Mouse (Mus musculus) urinary bladder, postnatal 25 days (tissue): Measurements from ENCODE around the gene Prr14.
"Not testable (repeated sequence)": the region's sequence is repeated elsewhere in the genome, so short reads cannot be mapped to it uniquely, and the experiment has no call there.

Experiments
- DNase-seq: peaks from one replicate; pipeline ENCODE4 v3.0.0; 2022; ENCODE audit warnings: low spot score

The Prr14 gene

DNA sequence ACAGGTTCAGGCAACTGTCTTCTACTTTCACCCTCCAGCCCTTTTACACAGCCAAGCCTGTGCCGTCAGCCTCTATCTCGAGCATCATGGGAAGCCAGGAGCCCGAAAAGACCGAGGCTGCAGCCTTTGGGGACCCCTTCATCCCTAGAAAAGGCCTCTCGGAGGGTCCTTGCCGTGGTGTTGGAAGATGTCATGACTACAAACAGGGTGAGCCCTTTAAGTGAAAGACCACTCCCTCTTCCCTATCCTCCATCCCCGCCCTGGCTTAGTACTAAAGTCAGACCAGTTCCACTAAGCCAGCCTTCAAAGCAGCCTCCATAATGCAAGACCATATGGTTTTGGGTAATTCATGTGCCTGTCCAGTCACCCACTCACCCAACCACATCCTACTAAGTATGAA is 12.6 kb downstream of the Prr14 start:
- no peak for DNase-seq

DNA sequence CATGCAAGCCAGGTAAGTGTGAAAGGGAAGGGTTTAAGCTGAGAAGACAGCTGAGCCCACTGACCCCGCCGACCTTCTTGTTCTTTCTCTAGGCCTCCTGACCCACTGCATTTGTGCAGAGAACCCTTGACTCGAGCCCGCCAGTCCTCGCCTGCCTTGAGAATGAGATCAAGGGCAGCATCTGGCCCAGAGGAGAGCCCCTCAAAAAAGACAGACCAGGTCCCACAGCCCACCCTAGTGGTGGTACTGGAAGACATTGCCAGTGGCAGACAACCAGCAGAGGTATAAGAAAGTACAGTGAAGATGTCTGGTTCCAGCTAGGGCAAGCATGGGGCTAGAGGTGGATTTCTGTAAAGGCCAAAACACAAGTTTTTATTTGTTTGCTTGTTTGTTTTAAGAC is 14.3 kb downstream of the Prr14 start:
- DNase-seq: no peak

DNA sequence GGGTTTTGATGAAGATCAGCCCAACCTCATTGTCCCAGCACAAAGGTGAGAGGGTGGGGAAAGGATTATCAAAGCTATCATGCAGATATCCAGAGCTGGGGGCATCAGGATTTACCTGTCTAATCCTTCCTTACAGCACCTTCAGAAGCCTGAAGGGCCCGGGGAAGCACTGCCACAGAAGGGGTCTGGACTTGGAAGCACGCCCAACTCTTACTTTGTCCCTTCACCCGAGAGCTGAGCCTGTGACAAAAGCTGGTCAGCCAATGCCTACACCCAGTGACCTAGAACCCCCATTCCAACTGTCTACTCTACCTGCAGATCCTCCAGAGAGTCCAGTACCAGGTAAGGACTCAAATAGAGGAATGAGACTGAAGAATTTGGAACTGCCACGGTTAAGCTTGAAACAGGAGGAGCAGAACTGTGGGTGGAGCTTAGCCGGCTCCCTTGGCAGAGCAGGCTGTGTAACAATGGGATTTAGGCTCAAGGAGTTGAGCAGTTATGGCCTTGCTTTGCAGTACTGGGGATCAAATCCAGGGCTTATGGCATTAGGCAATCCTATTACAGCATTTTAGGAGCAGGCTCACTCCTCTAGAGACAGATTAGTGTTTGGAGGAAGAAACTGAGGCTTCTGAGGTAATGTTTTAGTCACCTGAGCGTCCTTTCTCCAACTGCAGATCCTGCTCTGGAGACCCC is 15.1 kb downstream of the Prr14 start:
- DNase-seq: no peak

DNA sequence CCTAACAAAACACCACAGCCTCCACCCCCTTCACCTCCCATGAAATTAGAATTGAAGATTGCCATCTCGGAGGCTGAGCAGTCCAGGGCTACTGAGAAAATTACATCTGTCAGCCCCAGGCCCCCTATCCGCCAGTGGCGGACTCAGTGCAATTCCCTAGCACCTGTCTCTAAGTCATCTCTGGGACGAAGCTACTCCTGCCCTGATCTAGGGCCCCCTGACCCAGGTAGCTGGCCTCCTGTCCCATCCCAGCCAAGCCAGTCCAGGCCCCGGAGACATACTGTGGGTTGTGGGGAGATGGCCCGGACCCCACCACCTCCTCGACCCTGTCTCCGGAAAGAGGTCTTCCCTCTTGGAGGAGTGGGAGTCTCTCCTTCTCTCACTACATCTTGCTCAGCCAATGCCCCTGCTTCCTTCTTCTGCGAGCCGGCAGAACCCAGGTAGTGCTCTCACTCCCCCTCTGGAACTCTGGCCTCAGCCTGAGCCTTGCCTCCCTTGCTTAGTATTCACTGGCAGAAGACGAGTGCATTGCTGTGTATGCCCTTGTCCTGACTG is 15.9 kb downstream of the Prr14 start:
- DNase-seq: no peak

DNA sequence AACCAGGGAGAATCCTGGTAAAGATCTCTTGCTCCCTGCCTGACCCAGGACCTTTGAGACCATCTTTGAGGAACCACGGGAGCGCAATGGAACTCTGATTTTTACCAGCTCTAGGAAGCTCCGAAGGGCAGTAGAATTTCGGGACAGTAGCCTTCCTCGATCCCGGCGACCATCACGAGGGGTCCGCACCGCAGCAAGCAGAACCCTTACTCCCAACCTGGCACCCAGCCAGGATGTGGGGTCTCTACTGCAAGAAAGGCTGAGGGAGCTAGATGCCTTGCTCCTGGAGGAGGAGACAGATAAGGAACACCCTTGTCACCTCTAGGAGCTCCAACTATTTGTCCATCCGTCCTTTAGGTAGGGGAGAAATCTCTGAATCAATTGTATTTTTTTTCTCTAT is 16.9 kb downstream of the Prr14 start:
- DNase-seq: no peak

DNA sequence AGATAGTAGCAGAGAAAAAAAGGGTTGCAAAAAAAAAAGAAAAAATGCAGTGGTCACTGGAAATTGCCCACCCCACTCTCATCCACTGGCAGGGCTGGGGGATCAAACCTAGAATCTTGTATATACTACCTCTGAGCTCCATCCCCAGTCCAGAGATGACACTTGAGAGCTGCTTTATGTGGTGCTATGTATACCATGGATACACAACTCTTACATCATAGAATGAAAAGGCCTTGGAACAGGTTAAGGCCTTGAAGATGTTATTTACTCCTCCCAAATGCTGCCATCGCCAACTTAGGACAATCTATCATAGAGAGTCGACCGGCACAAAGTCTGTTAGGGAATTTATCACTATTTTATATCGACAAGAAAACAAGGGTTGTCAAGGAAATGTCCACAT is 17.4 kb downstream of the Prr14 start:
- no peak for DNase-seq

DNA sequence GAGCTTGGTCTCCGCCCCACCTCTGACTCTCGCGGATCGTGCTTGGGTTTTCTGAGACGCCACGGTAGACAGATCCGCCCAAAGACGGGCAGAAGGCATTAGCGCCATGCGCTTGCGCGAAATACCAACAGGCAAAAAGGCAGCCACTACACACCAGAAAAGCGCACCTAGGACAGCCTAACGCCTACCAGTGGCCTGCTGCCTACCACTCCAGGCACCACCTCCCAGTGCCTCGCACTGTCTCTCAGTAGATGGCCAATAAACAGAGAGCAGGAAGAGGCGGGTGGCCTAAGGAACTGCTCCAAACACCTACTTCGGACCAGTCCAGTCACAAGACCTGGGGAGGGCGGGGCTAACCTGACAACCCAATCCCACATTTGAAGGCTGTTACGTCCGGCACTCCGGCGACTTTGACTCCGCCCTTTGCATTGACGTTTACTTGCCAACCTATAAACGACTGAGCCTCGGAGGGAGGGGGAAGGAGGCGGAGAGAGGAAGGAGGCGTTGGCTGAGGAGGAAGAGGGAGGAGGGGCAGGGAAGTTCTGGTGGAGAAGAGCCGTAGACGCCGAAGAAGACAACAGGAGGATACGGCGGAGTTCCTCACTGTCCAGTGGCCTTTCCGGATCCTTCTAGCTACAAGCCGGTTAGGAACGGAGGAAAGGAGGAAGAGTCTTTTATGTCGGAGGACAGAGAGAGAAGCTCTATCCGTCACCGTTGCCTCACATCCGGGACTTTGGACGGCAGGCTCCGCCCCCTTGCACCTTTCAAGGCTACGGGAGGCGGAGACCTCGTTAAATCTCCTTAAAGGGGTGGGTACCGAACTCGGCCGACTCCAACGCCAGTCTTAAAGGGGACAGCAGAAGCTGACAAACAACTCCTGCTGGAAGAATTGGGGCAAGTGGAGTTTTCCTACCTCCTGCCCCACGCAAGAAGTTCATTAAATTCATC is 18.6 kb downstream of the Prr14 start:
- DNase-seq: peak; percentile 95

DNA sequence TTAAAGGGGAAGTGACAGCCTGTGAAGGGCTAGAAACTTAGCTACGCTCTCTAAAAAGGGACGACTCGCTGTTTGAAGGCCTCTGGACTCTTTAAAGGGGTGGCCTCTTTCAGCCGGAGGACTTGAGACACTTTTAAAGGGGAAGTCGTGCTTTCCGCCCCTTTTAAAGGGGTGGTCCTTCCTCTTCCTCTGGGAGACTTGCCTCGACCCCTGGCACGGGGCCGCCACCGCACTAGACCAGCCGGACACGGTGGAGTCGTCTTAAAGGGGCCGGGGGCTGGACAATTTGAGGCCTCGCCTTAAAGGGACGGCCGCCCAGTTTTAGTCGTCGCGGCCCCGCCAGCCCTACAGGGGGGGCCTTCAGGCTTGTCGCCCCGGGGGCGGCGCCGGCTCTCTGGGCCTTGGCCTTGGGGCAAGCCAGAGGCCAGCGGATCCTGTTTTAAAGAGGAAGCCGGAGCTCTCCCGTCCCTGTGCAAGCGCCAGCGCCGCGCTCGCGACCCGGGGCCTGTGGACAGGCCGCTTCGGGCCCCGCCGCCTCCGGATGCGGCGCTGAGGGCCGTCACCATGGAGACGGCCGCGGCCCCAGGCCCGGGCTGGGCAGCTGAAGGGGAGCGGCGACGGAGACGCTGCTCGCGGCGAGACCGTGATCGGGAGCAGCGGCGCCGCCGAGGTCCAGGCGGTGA is 19.4 kb downstream of the Prr14 start, which contains the start of gene Fbrs:
Fbrs (plus strand) TSS at position 565 of the 683 bp plus-strand sequence.
- DNase-seq: peak; percentile 92

DNA sequence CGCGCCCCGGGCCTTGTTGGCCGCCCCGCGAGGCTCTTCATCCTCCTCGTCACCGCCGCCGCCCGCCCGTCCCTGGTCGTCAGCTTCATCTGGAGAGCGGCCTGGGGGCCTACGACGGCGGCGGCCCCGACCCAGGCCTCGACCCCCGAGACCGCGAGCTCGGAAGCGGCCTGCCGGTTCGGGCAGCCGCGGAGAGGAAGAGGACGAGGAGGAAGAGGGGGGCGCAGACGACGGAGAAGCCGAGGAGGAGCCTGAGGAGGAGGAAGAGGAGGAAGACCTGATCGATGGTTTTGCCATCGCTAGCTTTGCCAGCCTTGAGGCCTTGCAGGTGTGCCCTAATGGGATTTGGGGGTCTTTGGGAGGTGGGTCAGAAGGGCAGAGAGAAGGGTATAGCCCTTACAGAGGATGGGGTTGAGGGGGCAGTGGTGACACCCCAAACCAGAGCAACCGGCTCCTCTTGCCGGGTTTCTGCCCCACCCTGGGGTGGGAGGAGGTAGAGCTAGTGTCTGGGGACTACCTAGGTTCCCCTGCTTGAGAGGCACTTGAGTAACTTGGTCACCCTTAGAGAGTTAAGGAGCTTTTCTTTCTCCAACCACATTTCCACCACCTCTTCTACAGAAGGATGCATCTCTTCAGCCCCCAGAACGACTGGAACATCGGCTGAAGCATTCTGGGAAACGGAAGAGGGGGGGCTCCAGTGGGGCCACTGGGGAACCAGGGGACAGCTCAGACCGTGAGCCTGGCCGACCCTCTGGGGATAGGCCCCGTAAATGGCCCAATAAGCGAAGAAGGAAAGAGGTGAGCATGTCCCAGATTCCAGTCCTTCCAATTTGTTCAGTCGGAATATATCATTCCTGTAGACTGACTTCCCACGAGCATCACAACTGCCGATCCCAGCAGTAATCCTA is 20.2 kb downstream of the Prr14 start:
- peak; percentile 44 for DNase-seq

DNA sequence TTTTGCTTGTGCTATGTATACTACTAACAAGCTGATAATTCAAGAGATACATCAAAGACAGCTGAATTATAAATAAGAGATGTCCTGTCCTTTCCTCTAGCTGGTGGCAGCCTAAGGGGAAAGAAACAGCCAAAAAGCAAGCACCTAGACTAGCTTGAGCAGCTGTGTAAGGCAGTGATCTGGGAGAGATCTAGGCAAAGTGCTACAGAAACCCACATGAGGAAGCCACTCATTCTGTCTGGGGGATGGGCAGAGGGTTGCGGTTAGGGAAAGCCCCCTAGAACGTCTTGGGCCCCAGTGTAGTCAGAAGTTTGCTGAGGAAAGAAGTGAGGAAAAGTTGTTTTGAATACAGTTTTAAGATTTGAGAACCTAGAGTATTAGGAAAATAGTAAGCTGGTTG is 20.9 kb downstream of the Prr14 start:
- DNase-seq: no peak

DNA sequence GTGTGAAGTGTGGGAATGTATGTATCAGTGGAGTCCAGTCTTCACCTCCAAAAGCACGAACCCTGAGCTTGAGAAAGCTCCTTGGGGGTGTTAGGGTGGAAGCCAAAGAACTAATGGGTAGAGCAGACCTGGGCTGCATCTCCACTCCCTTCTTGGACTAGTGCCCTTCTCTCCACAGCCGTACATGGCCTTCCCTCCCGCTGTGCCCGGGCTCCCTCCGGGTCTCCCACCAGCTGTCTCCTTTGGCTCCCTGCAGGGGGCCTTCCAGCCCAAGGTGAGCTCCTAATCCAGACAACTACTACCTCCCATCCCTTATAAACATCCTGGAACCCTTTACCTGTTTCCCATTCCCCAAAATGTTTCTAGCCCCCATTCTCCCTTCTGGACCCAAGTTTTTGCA is 26.0 kb downstream of the Prr14 start:
- no peak for DNase-seq

DNA sequence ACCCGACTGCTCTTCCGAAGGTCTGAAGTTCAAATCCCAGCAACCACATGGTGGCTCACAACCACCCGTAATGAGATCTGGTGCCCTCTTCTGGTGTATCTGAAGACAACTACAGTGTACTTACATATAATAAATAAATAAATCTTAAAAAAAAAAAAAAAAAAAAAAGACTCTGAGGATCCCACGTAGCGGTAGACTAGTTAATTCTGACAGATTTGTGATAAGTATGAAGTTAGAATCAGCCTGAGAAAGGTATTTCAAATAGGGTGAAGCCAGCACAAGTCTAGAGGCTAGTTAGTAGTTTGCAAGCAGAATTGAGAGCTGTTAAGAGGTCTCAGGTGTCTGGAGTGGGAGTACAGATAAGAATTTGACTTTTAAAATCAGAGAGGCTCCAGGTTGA is 29.0 kb downstream of the Prr14 start:
- not testable (repeated sequence) for DNase-seq

DNA sequence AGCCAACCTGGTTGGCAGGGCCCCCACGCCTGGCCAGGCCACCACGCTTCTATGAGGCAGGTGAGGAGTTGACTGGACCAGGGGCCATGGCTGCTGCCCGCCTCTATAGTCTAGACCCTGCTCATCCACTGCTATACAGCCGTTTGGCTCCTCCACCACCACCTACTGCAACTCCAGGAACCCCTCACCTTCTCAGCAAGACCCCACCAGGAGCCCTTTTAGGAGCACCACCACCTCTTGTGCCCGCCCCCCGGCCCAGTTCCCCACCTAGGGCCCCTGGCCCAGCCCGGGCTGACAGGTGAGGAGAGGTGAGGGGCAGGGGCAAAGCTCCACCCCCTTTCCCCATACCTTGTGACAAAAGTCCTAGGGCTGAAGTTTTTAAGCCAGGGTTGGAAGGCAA is 30.6 kb downstream of the Prr14 start:
- DNase-seq: no peak

DNA sequence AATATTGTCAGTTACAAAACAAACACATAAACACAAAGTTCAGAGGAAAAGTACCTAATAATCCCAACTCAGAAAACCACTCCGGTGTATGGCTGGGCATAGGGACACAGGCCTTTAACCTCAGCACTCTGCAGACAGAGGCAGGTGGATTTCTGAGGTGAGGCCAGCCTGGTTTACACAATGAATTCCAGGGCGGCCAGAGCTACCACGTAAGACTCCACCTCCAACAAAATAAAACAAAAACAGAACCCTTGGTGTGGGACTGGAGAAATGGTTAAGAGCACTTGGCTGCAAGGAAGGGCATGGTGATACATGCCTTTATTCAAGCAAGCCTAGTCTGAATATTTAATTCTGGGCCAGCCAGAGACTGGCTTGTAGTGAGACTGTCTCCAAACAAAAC is 32.4 kb downstream of the Prr14 start:
- no peak for DNase-seq

DNA sequence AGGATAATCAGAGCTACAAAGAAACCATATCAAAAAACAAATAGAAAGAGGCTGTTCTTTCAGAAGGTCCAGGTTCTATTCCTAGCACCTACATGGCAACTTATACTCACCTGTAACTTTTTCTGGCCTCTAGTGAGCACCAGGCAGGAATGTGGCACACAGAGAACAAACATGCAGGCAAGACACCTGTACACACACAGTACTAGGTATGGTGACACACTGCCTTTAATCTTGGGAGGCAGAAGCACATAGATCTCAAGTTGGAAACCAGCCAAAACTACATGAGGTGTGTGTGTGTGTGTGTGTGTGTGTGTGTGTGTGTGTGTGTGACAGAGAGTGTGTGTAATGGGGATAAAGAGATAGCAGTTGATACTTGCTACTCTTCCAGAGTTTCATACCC is 35.2 kb downstream of the Prr14 start:
- no peak for DNase-seq

DNA sequence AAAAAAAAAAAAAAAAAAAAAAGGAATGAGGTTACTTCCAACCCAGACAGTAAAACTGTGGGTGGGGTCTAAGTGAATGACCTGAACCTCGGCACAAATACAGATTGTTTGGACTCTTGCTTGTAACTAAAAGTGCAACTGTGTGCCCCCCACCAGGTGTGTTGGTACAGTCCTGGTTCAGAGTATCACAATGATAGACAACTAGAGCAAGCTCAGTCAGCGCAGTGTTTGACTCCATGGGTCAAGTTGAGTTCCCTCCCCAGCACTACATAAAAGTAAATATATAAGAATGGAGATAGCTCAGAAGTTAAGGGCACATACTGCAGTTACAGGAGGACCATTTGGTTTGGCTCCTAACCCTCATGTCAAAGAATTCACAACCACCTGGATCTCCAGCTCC is 38.0 kb downstream of the Prr14 start:
- DNase-seq: no peak

DNA sequence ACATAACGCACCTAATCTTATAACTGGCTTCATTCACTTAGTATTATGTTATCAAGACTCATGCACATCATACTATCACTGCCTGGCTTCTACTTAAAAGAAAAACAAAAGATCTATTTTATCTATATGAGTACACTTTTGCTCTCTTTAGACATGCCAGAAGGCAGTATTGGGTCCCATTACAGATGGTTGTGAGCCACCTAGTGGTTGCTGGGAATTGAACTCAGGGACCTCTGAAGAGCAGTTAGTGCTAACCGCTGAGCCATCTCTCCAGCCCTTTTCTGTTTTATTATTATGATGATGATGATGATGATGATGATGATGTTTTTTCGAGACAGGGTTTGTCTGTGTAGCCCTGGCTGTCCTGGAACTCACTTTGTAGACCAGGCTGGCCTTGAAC is 39.0 kb downstream of the Prr14 start:
- no peak for DNase-seq

DNA sequence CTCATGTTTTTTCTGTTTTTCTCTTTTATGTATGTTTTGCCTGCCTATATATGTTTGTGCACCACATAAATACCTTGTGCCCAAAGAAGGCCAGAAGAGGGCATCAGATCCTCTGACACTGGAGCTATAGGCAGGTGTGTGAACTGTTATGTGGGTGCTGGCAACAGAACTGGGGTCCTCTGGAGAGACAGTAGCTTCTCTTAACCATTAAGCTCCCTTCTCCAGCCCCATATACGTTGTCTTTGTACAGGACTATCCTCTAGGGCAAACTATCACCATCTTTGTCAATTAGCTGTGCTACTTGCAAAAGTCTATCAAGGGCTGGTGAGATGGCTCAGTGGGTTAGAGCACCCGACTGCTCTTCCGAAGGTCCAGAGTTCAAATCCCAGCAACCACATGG is 48.9 kb downstream of the Prr14 start:
- DNase-seq: no peak

DNA sequence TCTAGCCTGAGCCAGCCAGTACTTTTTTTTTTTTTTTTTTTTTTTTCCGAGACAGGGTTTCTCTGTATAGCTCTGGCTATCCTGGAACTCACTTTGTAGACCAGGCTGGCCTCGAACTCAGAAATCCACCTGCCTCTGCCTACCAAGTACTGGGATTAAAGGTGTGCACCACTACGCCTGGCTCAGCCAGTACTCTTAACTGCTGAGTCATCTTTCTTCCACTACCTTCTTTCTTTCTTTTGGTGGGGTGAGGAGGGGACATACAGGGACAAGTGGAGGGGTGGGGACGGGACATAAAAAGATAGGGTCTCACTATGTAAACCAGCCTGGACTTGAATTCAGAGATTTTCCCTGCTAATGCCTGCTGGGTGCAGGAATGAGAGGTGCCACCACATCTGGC is 50.4 kb downstream of the Prr14 start:
- not testable (repeated sequence) for DNase-seq

DNA sequence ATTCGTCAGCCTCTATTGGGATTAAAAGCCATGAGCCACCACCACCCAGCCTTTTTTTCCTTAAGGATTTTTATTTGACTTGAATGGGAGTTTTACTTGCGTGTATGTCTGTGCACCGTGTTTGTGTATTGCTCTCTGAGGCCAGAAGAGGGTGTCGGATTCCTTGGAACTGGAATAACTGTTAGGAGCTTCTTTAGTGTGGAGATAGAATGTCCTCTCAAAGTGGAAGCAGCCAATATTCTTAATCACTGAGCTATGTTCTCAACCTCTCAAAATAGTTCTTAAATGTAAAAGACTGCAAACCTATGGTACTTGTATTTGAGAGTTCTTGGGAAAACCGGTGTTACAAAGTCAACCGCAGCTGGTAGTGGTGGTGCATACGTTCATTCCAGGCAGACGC is 51.8 kb downstream of the Prr14 start:
- DNase-seq: no peak

DNA sequence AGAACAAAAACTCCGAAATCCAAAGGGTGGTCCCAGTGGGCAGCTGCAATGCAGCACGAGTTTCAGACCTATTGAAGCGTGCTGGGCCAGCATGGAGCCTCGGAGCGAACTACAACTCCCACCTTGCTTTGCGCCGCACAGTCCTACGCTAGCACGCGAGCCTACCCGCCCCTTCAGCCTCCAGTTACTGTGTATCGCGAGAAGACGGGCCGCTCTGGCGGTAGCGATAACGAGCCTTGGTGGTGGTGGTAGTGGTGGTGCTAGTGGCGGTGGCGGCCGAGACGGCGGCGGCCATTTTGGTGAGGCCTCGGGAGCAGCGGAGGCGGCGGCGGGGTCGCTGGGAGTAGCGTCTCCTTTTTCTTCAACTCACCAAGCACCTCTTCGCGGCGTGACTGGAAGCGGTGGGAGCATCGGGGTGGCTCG is 52.4 kb downstream of the Prr14 start, which contains the start of gene Srcap:
Srcap (plus strand) TSS at position 176 of the 423 bp plus-strand sequence.
- peak; percentile 89 for DNase-seq
